ENCODE assay signal across 8 mouse cellular contexts in genomic region chr7:16474445-16474844, GRCm38 (mm10). TPM values are rescaled to one million over a fixed set of nuclear protein-coding genes. Genes with fewer than 3 reads are reported as not detected.
DNase-seq lines count a peak whose midpoint lies in the region; ATAC-seq lines count a peak whose summit lies in the region.

No protein-coding gene starts in this region.

- peak overlapping the region; percentile 41 for H3K4me2 ChIP-seq in kidney, embryonic 16.5 days (replicated peaks; ENCODE audit: low read depth, low read length)
- H3K4me2 ChIP-seq in embryonic facial prominence, embryonic 13.5 days = peak overlapping the region; percentile 44
- peak overlapping the region; percentile 41 for H3K4me2 ChIP-seq in midbrain, embryonic 16.5 days (ENCODE audit: low read length)

- H3K36me3 ChIP-seq in kidney, embryonic 16.5 days (ENCODE audit: insufficient read depth, low read length) = no peaks in the 10 kb centered on the region
- no peaks in the 10 kb centered on the region for H3K36me3 ChIP-seq in embryonic facial prominence, embryonic 13.5 days
- no peaks in the 10 kb centered on the region for H3K36me3 ChIP-seq in limb, embryonic 10.5 days
- H3K36me3 ChIP-seq in midbrain, embryonic 16.5 days (ENCODE audit: control insufficient read depth, insufficient read depth, low read length) = no peaks in the 10 kb centered on the region

- no peak for ATAC-seq in kidney, embryonic 16.5 days (ENCODE audit: low FRiP score, low TSS enrichment)
- ATAC-seq in embryonic facial prominence, embryonic 13.5 days (ENCODE audit: insufficient number of reproducible peaks, insufficient read depth, low FRiP score, low TSS enrichment, low read depth) = no peak
- ATAC-seq in midbrain, embryonic 16.5 days = no peak

- no peaks in the 10 kb centered on the region for H3K9me3 ChIP-seq in kidney, embryonic 16.5 days (ENCODE audit: low read length)
- H3K9me3 ChIP-seq in embryonic facial prominence, embryonic 13.5 days = peaks cover 4% of the 10 kb centered on the region; the same call in 1 of the 2 replicates
- no peaks in the 10 kb centered on the region for H3K9me3 ChIP-seq in limb, embryonic 10.5 days (replicated peaks)
- no peaks in the 10 kb centered on the region for H3K9me3 ChIP-seq in midbrain, embryonic 16.5 days (replicated peaks; ENCODE audit: control insufficient read depth, low read length, poor library complexity, severe bottlenecking)

- H3K4me3 ChIP-seq in kidney, embryonic 16.5 days (ENCODE audit: low read length) = peak overlapping the region; percentile 34
- H3K4me3 ChIP-seq in embryonic facial prominence, embryonic 13.5 days = peak overlapping the region; percentile 31
- peak overlapping the region; percentile 43 for H3K4me3 ChIP-seq in limb, embryonic 10.5 days
- peak overlapping the region; percentile 20; the same call in 1 of the 2 replicates for H3K4me3 ChIP-seq in midbrain, embryonic 16.5 days (ENCODE audit: low read depth, low read length)

- H3K27ac ChIP-seq in kidney, embryonic 16.5 days (ENCODE audit: low read length) = no peak overlapping the region
- H3K27ac ChIP-seq in embryonic facial prominence, embryonic 13.5 days = no peak overlapping the region
- H3K27ac ChIP-seq in limb, embryonic 10.5 days = no peak overlapping the region
- H3K27ac ChIP-seq in midbrain, embryonic 16.5 days (ENCODE audit: low read length) = no peak overlapping the region

- H3K9ac ChIP-seq in kidney, embryonic 16.5 days (replicated peaks; ENCODE audit: low read length) = no peak overlapping the region
- peak overlapping the region; percentile 36; the same call in 1 of the 2 replicates for H3K9ac ChIP-seq in embryonic facial prominence, embryonic 13.5 days
- H3K9ac ChIP-seq in midbrain, embryonic 16.5 days (ENCODE audit: low read depth, low read length) = no peak overlapping the region

- DNase-seq in kidney, adult 9 months = no peak
- DNase-seq in limb, embryonic 10.5 days (ENCODE audit: low spot score) = peak; percentile 56
- DNase-seq in ovary, postnatal 36 days (ENCODE audit: low spot score) = no peak
- no peak for DNase-seq in c-Kit-positive CD71-positive TER-119-positive erythroid progenitor cells, embryonic 14.5 days (ENCODE audit: low spot score)
- DNase-seq in frontal cortex, adult 2 months (ENCODE audit: extremely low spot score in 1 of 2, low spot score in 1 of 2) = no peak

- H3K4me1 ChIP-seq in kidney, embryonic 16.5 days (ENCODE audit: insufficient read depth, low read length) = peaks cover 20% of the 10 kb centered on the region
- peaks cover 17% of the 10 kb centered on the region for H3K4me1 ChIP-seq in embryonic facial prominence, embryonic 13.5 days
- H3K4me1 ChIP-seq in limb, embryonic 10.5 days = peaks cover 31% of the 10 kb centered on the region
- H3K4me1 ChIP-seq in midbrain, embryonic 16.5 days (ENCODE audit: control insufficient read depth, insufficient read depth, low read length) = peaks cover 15% of the 10 kb centered on the region

- peaks cover 68% of the 10 kb centered on the region for H3K27me3 ChIP-seq in kidney, embryonic 16.5 days (ENCODE audit: insufficient read depth, low read length)
- H3K27me3 ChIP-seq in embryonic facial prominence, embryonic 13.5 days = peaks cover 88% of the 10 kb centered on the region
- peaks cover 95% of the 10 kb centered on the region for H3K27me3 ChIP-seq in limb, embryonic 10.5 days (ENCODE audit: low read depth, poor library complexity, severe bottlenecking)
- H3K27me3 ChIP-seq in midbrain, embryonic 16.5 days (ENCODE audit: control insufficient read depth, insufficient read depth, low read depth, low read length) = peaks cover 59% of the 10 kb centered on the region

- WGBS in kidney, embryonic 16.5 days = 2% methylated on average over 33 of the region's 33 CpGs
- 7% methylated on average over 33 of the region's 33 CpGs for WGBS in embryonic facial prominence, embryonic 13.5 days
- 4% methylated on average over 33 of the region's 33 CpGs for WGBS in limb, embryonic 10.5 days
- 4% methylated on average over 33 of the region's 33 CpGs for WGBS in midbrain, embryonic 16.5 days

RNA-seq across cellular contexts. Expression of gene Npas1, which starts 3.1 kb away (rescaled TPM):
- polyA plus RNA-seq in kidney, embryonic 16.5 days (2015; fragmentation: Nextera tagmentation; extraction: Ambion mirVana) = 0.41 and 0.42 TPM in 2 replicates
- 0.42 and 0.61 TPM in 2 replicates for polyA plus RNA-seq in embryonic facial prominence, embryonic 13.5 days (2015; fragmentation: Nextera tagmentation; extraction: Ambion mirVana)
- 0.60 and 0.69 TPM in 2 replicates for polyA plus RNA-seq in limb, embryonic 10.5 days (2016; fragmentation: Nextera tagmentation; extraction: Ambion mirVana)
- polyA plus RNA-seq in midbrain, embryonic 16.5 days (2015; fragmentation: Nextera tagmentation; extraction: Ambion mirVana) = 4.2 and 6.4 TPM in 2 replicates
- 7.8 and 10.1 TPM in 2 replicates for polyA plus RNA-seq in frontal cortex, adult 2 months (2012; rRNA removed)

RNA-seq across cellular contexts. Expression of gene Tmem160, which starts 21.9 kb away (rescaled TPM):
- polyA plus RNA-seq in kidney, embryonic 16.5 days (2015; fragmentation: Nextera tagmentation; extraction: Ambion mirVana) = 50.7 and 54.6 TPM in 2 replicates
- 46.6 and 52.1 TPM in 2 replicates for polyA plus RNA-seq in embryonic facial prominence, embryonic 13.5 days (2015; fragmentation: Nextera tagmentation; extraction: Ambion mirVana)
- 74.8 and 86.2 TPM in 2 replicates for polyA plus RNA-seq in limb, embryonic 10.5 days (2016; fragmentation: Nextera tagmentation; extraction: Ambion mirVana)
- 66.9 and 75.6 TPM in 2 replicates for polyA plus RNA-seq in midbrain, embryonic 16.5 days (2015; fragmentation: Nextera tagmentation; extraction: Ambion mirVana)
- polyA plus RNA-seq in frontal cortex, adult 2 months (2012; rRNA removed) = 84.3 and 91.7 TPM in 2 replicates
